Mouse (Mus musculus): ENCODE measurements at regions not wholly inside any gene's neighbourhood (a gene's known extent, or its start where the extent isn't known, plus 50 kb on each side); places are given as distances from the start of the nearest gene placed in this dataset.

- H3K9ac ChIP-seq = no peak overlapping the region
- H3K9me3 ChIP-seq = no peaks in the 10 kb centered on the region
- ATAC-seq = no peak
- no peaks in the 10 kb centered on the region for H3K36me3 ChIP-seq
- 24% methylated on average over 1 of the region's 1 CpGs for WGBS
- no peaks in the 10 kb centered on the region for H3K4me1 ChIP-seq (replicated peaks)
- no peaks in the 10 kb centered on the region for H3K27me3 ChIP-seq (replicated peaks)
- H3K4me3 ChIP-seq (replicated peaks) = no peak overlapping the region
- H3K4me2 ChIP-seq (replicated peaks) = no peak overlapping the region
- no peak overlapping the region for H3K27ac ChIP-seq
Observed at GRCm38 (mm10) chr15:25047875-25048274, 365.7 kb downstream of the Basp1 start.

- Histone ChIP-seq H3K27me3 (replicated peaks) (no peaks in the 10 kb centered on the region), H3K27ac (no peak overlapping the region), H3K4me3 (replicated peaks) (no peak overlapping the region), H3K36me3 (no peaks in the 10 kb centered on the region), H3K4me2 (replicated peaks) (no peak overlapping the region), H3K4me1 (replicated peaks) (no peaks in the 10 kb centered on the region), H3K9ac (no peak overlapping the region), H3K9me3 (no peaks in the 10 kb centered on the region)
- ATAC-seq = no peak
- 74% methylated on average over 5 of the region's 5 CpGs for WGBS
Observed at GRCm38 (mm10) chr15:25046514-25047138, 366.9 kb downstream of the Basp1 start.

GRCm38 (mm10) chr15:25036231-25036630 lies 377.3 kb downstream of the Basp1 start:
- no peaks in the 10 kb centered on the region for H3K9me3 ChIP-seq
- H3K9ac ChIP-seq = no peak overlapping the region
- H3K4me2 ChIP-seq (replicated peaks) = no peak overlapping the region
- WGBS = 87% methylated on average over 3 of the region's 3 CpGs
- no peak for ATAC-seq
- H3K36me3 ChIP-seq = no peaks in the 10 kb centered on the region
- H3K27ac ChIP-seq = no peak overlapping the region
- no peaks in the 10 kb centered on the region for H3K27me3 ChIP-seq (replicated peaks)
- H3K4me1 ChIP-seq (replicated peaks) = no peaks in the 10 kb centered on the region
- H3K4me3 ChIP-seq (replicated peaks) = no peak overlapping the region

- H3K27me3 ChIP-seq (replicated peaks) = no peaks in the 10 kb centered on the region
Observed at GRCm38 (mm10) chr15:25027865-25028264, 385.7 kb downstream of the Basp1 start.

GRCm38 (mm10) chr15:25026786-25027461 lies 386.6 kb downstream of the Basp1 start:
- 9% methylated on average over 15 of the region's 15 CpGs for WGBS
- Histone ChIP-seq H3K36me3 (no peaks in the 10 kb centered on the region), H3K4me1 (replicated peaks) (no peaks in the 10 kb centered on the region), H3K9ac (no peak overlapping the region), H3K9me3 (no peaks in the 10 kb centered on the region), H3K27me3 (replicated peaks) (no peaks in the 10 kb centered on the region), H3K27ac (no peak overlapping the region), H3K4me2 (replicated peaks) (peak overlapping the region; percentile 41), H3K4me3 (replicated peaks) (0 out of 2 replicates have a peak overlapping the region, but pooled peaks have one; percentile 0)
- no peak for ATAC-seq

More at GRCm38 (mm10) chr15:25027865-25028264, 385.7 kb downstream of the Basp1 start:
- Histone ChIP-seq H3K9ac (no peak overlapping the region), H3K36me3 (no peaks in the 10 kb centered on the region), H3K4me2 (replicated peaks) (no peak overlapping the region), H3K4me1 (replicated peaks) (no peaks in the 10 kb centered on the region), H3K27ac (no peak overlapping the region), H3K9me3 (no peaks in the 10 kb centered on the region), H3K4me3 (replicated peaks) (no peak overlapping the region)
- no peak for ATAC-seq
- WGBS = 83% methylated on average over 8 of the region's 8 CpGs

GRCm38 (mm10) chr15:25026351-25026750 lies 387.2 kb downstream of the Basp1 start:
- Histone ChIP-seq H3K27me3 (replicated peaks) (no peaks in the 10 kb centered on the region), H3K36me3 (no peaks in the 10 kb centered on the region), H3K4me2 (replicated peaks) (no peak overlapping the region), H3K4me1 (replicated peaks) (no peaks in the 10 kb centered on the region), H3K27ac (no peak overlapping the region), H3K9ac (no peak overlapping the region), H3K4me3 (replicated peaks) (no peak overlapping the region), H3K9me3 (no peaks in the 10 kb centered on the region)
- 38% methylated on average over 8 of the region's 8 CpGs for WGBS
- no peak for ATAC-seq

- H3K4me1 ChIP-seq (replicated peaks) = no peaks in the 10 kb centered on the region
- no peaks in the 10 kb centered on the region for H3K9me3 ChIP-seq
- no peak overlapping the region for H3K9ac ChIP-seq
Observed at GRCm38 (mm10) chr15:25020916-25021315, 392.6 kb downstream of the Basp1 start.

GRCm38 (mm10) chr15:25019352-25019941 lies 394.1 kb downstream of the Basp1 start:
- Histone ChIP-seq H3K27ac (no peak overlapping the region), H3K36me3 (no peaks in the 10 kb centered on the region), H3K4me3 (replicated peaks) (no peak overlapping the region), H3K9me3 (no peaks in the 10 kb centered on the region), H3K4me2 (replicated peaks) (no peak overlapping the region), H3K4me1 (replicated peaks) (no peaks in the 10 kb centered on the region), H3K9ac (no peak overlapping the region), H3K27me3 (replicated peaks) (no peaks in the 10 kb centered on the region)
- 83% methylated on average over 12 of the region's 12 CpGs for WGBS
- ATAC-seq = no peak

More at GRCm38 (mm10) chr15:25020916-25021315, 392.6 kb downstream of the Basp1 start:
- H3K27me3 ChIP-seq (replicated peaks) = no peaks in the 10 kb centered on the region
- H3K4me3 ChIP-seq (replicated peaks) = no peak overlapping the region
- H3K4me2 ChIP-seq (replicated peaks) = no peak overlapping the region
- H3K36me3 ChIP-seq = no peaks in the 10 kb centered on the region
- WGBS = 50% methylated on average over 3 of the region's 3 CpGs
- ATAC-seq = no peak
- no peak overlapping the region for H3K27ac ChIP-seq

GRCm38 (mm10) chr15:25018937-25019336 lies 394.6 kb downstream of the Basp1 start:
- 79% methylated on average over 3 of the region's 3 CpGs for WGBS
- no peak for ATAC-seq
- no peaks in the 10 kb centered on the region for H3K9me3 ChIP-seq
- no peak overlapping the region for H3K9ac ChIP-seq
- H3K27me3 ChIP-seq (replicated peaks) = no peaks in the 10 kb centered on the region
- no peaks in the 10 kb centered on the region for H3K36me3 ChIP-seq
- no peak overlapping the region for H3K27ac ChIP-seq
- no peaks in the 10 kb centered on the region for H3K4me1 ChIP-seq (replicated peaks)
- no peak overlapping the region for H3K4me2 ChIP-seq (replicated peaks)
- no peak overlapping the region for H3K4me3 ChIP-seq (replicated peaks)

GRCm38 (mm10) chr15:25007720-25008119 lies 405.8 kb downstream of the Basp1 start:
- Histone ChIP-seq H3K27ac (no peak overlapping the region), H3K36me3 (no peaks in the 10 kb centered on the region), H3K9me3 (no peaks in the 10 kb centered on the region), H3K9ac (no peak overlapping the region), H3K4me2 (replicated peaks) (no peak overlapping the region), H3K4me3 (replicated peaks) (no peak overlapping the region), H3K4me1 (replicated peaks) (no peaks in the 10 kb centered on the region), H3K27me3 (replicated peaks) (no peaks in the 10 kb centered on the region)
- ATAC-seq = no peak
- WGBS = 83% methylated on average over 2 of the region's 2 CpGs

- Histone ChIP-seq H3K27me3 (replicated peaks) (no peaks in the 10 kb centered on the region), H3K4me1 (replicated peaks) (no peaks in the 10 kb centered on the region), H3K27ac (no peak overlapping the region), H3K4me2 (replicated peaks) (no peak overlapping the region), H3K9ac (no peak overlapping the region), H3K36me3 (no peaks in the 10 kb centered on the region), H3K9me3 (no peaks in the 10 kb centered on the region), H3K4me3 (replicated peaks) (no peak overlapping the region)
- no peak for ATAC-seq
- WGBS = 74% methylated on average over 3 of the region's 3 CpGs
Observed at GRCm38 (mm10) chr15:25000171-25000570, 413.4 kb downstream of the Basp1 start.

GRCm38 (mm10) chr15:24993325-24993673 lies 420.3 kb downstream of the Basp1 start:
- no peak overlapping the region for H3K4me2 ChIP-seq (replicated peaks)
- no peak overlapping the region for H3K27ac ChIP-seq
- no peaks in the 10 kb centered on the region for H3K9me3 ChIP-seq
- no peak overlapping the region for H3K9ac ChIP-seq
- no peaks in the 10 kb centered on the region for H3K36me3 ChIP-seq
- 67% methylated on average over 2 of the region's 2 CpGs for WGBS
- H3K4me1 ChIP-seq (replicated peaks) = no peaks in the 10 kb centered on the region
- no peaks in the 10 kb centered on the region for H3K27me3 ChIP-seq (replicated peaks)
- no peak overlapping the region for H3K4me3 ChIP-seq (replicated peaks)
- no peak for ATAC-seq
